Mouse (Mus musculus) heart, adult 8-10 months (tissue): ENCODE results near the gene Zmiz1. TPM values are rescaled to one million over a fixed set of nuclear protein-coding genes. Genes with fewer than 3 reads are reported as not detected.

Experiments
- DNase-seq: peaks from one replicate; pipeline ENCODE4 v3.0.0; 2022; ENCODE audit warnings: low spot score
- microRNA-seq: library from miRNA; unstranded; fragments of <30 nt; microRNA quantifications from one replicate; pipeline ENCODE4 v1.2.0, GENCODE M21; 2022
- total RNA-seq, 4 experiments: library from RNA; stranded (reverse); gene quantifications; 2 replicates each; pipeline ENCODE4 v1.2.4; 2022

Zmiz1 gene
- total RNA-seq, 4 experiments from 2014 or later: 34.7 to 44.1 (median 40.4) TPM

GRCm38 (mm10) chr14:25686983-25687901 lies 228.3 kb downstream of the Zmiz1 start:
- no peak for DNase-seq

GRCm38 (mm10) chr14:25693271-25693887 lies 234.4 kb downstream of the Zmiz1 start:
- no peak for DNase-seq

GRCm38 (mm10) chr14:25693888-25694568 lies 235.0 kb downstream of the Zmiz1 start, which contains the start of gene Ppif:
Gene Ppif (plus strand): TSS chr14:25694154.
- DNase-seq: peak; percentile 95

GRCm38 (mm10) chr14:25694569-25694897 lies 235.5 kb downstream of the Zmiz1 start:
- no peak for DNase-seq

GRCm38 (mm10) chr14:25695059-25695458 lies 236.1 kb downstream of the Zmiz1 start:
- no peak for DNase-seq

GRCm38 (mm10) chr14:25696356-25696755 lies 237.4 kb downstream of the Zmiz1 start:
- no peak for DNase-seq

GRCm38 (mm10) chr14:25701986-25702385 lies 243.0 kb downstream of the Zmiz1 start:
- DNase-seq: no peak

GRCm38 (mm10) chr14:25707691-25708181 lies 248.8 kb downstream of the Zmiz1 start:
- DNase-seq: peak; percentile 64

GRCm38 (mm10) chr14:25708451-25708850 lies 249.5 kb downstream of the Zmiz1 start:
- peak; percentile 79 for DNase-seq

GRCm38 (mm10) chr14:25708917-25709316 lies 249.9 kb downstream of the Zmiz1 start:
- DNase-seq: peak; percentile 71

GRCm38 (mm10) chr14:25710073-25710472 lies 251.1 kb downstream of the Zmiz1 start:
- peak; percentile 46 for DNase-seq

- DNase-seq: no peak
Measured at GRCm38 (mm10) chr14:25710681-25711080, 251.7 kb downstream of the Zmiz1 start.

GRCm38 (mm10) chr14:25711177-25711576 lies 252.2 kb downstream of the Zmiz1 start:
- DNase-seq: no peak

- no peak for DNase-seq
Measured at GRCm38 (mm10) chr14:25711602-25712001, 252.6 kb downstream of the Zmiz1 start.

- no peak for DNase-seq
Measured at GRCm38 (mm10) chr14:25713443-25713842, 254.5 kb downstream of the Zmiz1 start.

Small RNAs within 50 kb of the gene (microRNA-seq; reads per million reads assigned to microRNA genes)
- not detected for gene Mir3075

Other genes starting within 250 kb of the Zmiz1 start
- gene Ppif, start 235.0 kb downstream of the Zmiz1 start, total RNA-seq: 100 to 1,000 TPM; 300 to 329 (median 307) TPM